Mouse (Mus musculus) stomach, postnatal 0 days (tissue): ENCODE measurements around the gene Ccdc91. TPM values are rescaled to one million over a fixed set of nuclear protein-coding genes. Genes with fewer than 3 reads are reported as not detected.
A peak's percentile ranks its signal among the peaks of the same experiment; 100 is the strongest.

Experiments used
- ATAC-seq: fragments of 200-750 bp; cut with Nextera tagmentation; 2 replicates; pipeline ENCODE4 v1.8.0; 2017; ENCODE audit not compliant: low FRiP score, low TSS enrichment
- DNase-seq: peaks from one replicate; pipeline ENCODE4 v3.0.0-alpha.2; 2016; ENCODE audit warnings: low spot score
- H3K27ac ChIP-seq: fragments of 300-500 bp; sonication (generic); replicated peaks from 2 replicates; pipeline ENCODE4 v1.5.1; 2014; ENCODE audit warnings: mild to moderate bottlenecking, control low read depth
- H3K27me3 ChIP-seq: fragments of 300-500 bp; sonication (generic); 2 replicates; pipeline ENCODE4 v1.6.1; 2014; ENCODE audit warnings: low read length; ENCODE audit not compliant: control insufficient read depth, insufficient read depth
- H3K36me3 ChIP-seq: fragments of 300-500 bp; sonication (generic); 2 replicates; pipeline ENCODE4 v1.6.1; 2014; ENCODE audit warnings: low read length, mixed read lengths; ENCODE audit not compliant: control insufficient read depth, insufficient read depth
- H3K4me1 ChIP-seq: fragments of 300-500 bp; sonication (generic); replicated peaks from 2 replicates; pipeline ENCODE4 v1.6.1; 2014; ENCODE audit warnings: antibody characterized with exemption; ENCODE audit not compliant: control insufficient read depth, insufficient read depth
- H3K4me2 ChIP-seq: fragments of 300-500 bp; sonication (generic); replicated peaks from 2 replicates; pipeline ENCODE4 v1.6.1; 2014; ENCODE audit warnings: low read depth, mild to moderate bottlenecking, control low read depth, moderate library complexity
- H3K4me3 ChIP-seq: fragments of 300-500 bp; sonication (generic); 2 replicates; pipeline ENCODE4 v1.5.1; 2014; ENCODE audit warnings: low read depth, low read length, control low read depth
- H3K9ac ChIP-seq: fragments of 300-500 bp; sonication (generic); 2 replicates; pipeline ENCODE4 v1.6.1; 2014; ENCODE audit warnings: mild to moderate bottlenecking, low read length, control low read depth, mixed read lengths
- H3K9me3 ChIP-seq: fragments of 300-500 bp; sonication (generic); 2 replicates; pipeline ENCODE4 v1.6.1; 2016; ENCODE audit warnings: low read length; ENCODE audit not compliant: control insufficient read depth
- CTCF ChIP-seq: IDR thresholded peaks from 2 replicates; pipeline ENCODE4 v1.5.1; 2016; ENCODE audit warnings: antibody characterized with exemption, low read depth, mild to moderate bottlenecking, moderate library complexity
- EP300 ChIP-seq: optimal IDR thresholded peaks from 2 replicates; pipeline ENCODE3; 2016; ENCODE audit warnings: antibody characterized with exemption
- WGBS: fragments of 180-500 bp; shearing (Covaris S2); extraction: QIAGEN DNeasy Blood & Tissue Kit; methylation state at CpG from one replicate; pipeline ENCODE4 v1.1.7; 2014; 5-methylcytosine and 5-hydroxymethylcytosine counted together
- polyA plus RNA-seq: library from polyadenylated mRNA; unstranded; fragments of >200 nt; fragmentation: Nextera tagmentation; extraction: Ambion mirVana; gene quantifications from 2 replicates; pipeline ENCODE4 v1.2.1, GENCODE M21; 2015

Ccdc91 gene
- polyA plus RNA-seq, 1 experiment from 2014 or later: 16.2 TPM

DNA sequence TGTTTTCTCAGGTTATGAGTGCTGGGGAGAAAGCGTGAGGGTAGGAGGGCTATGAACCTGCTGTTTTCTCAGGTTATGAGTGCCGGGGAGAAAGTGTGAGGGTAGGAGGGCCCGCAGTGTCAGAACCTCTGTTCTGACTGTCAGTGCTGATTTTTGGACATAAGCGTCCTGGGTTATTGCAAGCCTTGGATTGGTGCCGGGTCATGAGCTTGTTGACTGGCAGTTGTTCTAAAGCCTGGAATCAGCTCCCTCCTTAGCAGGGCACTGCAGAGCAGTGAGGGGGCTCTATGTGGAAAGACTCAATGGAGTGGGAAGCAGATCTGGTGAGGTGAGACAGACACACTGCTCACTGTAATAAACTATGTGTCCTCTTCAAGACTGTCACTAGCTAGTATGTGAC lies 5.5 kb downstream of the Ccdc91 start:
- no peaks in the 10 kb centered on the region for H3K36me3 ChIP-seq
- no peaks in the 10 kb centered on the region for H3K9me3 ChIP-seq
- 90% methylated on average over 5 of the region's 5 CpGs for WGBS
- 0 out of 2 replicates have a peak, but pooled peaks cover 2% of the 10 kb centered on the region for H3K4me1 ChIP-seq
- TF ChIP-seq CTCF: no peak
- TF ChIP-seq EP300: no peak
- no peak overlapping the region for H3K9ac ChIP-seq
- H3K4me3 ChIP-seq: no peak overlapping the region
- ATAC-seq (no peak), DNase-seq (no peak)
- no peak overlapping the region for H3K27ac ChIP-seq
- H3K4me2 ChIP-seq: no peak overlapping the region
- H3K27me3 ChIP-seq: no peaks in the 10 kb centered on the region

DNA sequence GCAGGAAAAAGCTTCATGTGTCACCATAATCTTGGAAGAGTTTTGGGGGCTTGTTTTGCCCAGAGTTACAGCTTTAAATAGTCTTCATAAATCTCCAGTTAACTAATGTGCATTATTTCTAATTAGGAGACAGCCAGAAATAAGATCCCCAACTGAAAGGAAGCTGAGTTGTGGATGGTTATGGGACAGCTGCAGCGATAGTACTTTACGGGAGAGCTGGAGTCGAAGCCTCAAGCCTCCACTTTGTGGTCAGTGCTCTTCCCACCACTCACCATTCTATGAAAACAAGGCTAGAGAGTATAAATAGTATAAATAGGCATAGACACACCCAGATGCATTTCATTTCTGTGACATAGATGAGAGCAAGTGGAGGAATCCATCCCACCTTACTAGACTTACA lies 14.5 kb downstream of the Ccdc91 start:
- TF ChIP-seq EP300: no peak
- TF ChIP-seq CTCF: no peak
- 94% methylated on average over 3 of the region's 3 CpGs for WGBS

GRCm38 (mm10) chr6:147492551-147492950 lies 16.9 kb downstream of the Ccdc91 start:
- DNase-seq (no peak), ATAC-seq (no peak)
- H3K9me3 ChIP-seq: no peaks in the 10 kb centered on the region
- no peaks in the 10 kb centered on the region for H3K4me1 ChIP-seq
- WGBS: 85% methylated on average over 4 of the region's 4 CpGs
- no peak overlapping the region for H3K4me2 ChIP-seq
- TF ChIP-seq CTCF (no peak), EP300 (no peak)
- no peaks in the 10 kb centered on the region for H3K36me3 ChIP-seq
- H3K9ac ChIP-seq: no peak overlapping the region
- no peak overlapping the region for H3K4me3 ChIP-seq
- no peaks in the 10 kb centered on the region for H3K27me3 ChIP-seq
- H3K27ac ChIP-seq: no peak overlapping the region

More for the DNA sequence above, 14.5 kb downstream of the Ccdc91 start:
- Histone ChIP-seq H3K4me1 (no peaks in the 10 kb centered on the region), H3K27ac (no peak overlapping the region), H3K9ac (no peak overlapping the region), H3K4me2 (no peak overlapping the region), H3K9me3 (no peaks in the 10 kb centered on the region), H3K4me3 (no peak overlapping the region), H3K36me3 (no peaks in the 10 kb centered on the region), H3K27me3 (no peaks in the 10 kb centered on the region)
- ATAC-seq (no peak), DNase-seq (no peak)

DNA sequence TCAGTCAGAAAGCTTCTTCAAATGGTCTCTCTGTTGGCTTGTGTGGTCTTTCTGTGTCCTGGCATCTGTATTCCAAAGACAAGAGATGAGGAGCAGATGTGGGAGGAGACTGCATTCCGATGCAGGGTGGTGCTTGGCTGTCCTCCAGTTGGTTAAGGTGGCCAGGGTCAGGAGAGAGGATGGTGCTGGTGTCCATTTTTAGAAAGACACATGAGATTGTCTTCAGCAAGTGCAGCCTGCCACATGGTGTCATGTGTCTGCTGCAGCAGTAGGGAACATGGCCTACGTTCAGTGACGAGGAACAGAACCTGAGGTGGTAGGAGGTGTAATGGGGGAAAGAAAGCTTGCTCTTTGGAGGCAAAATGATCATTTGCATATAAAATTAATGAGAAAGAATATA lies 25.8 kb downstream of the Ccdc91 start:
- Histone ChIP-seq H3K36me3 (no peaks in the 10 kb centered on the region), H3K4me2 (no peak overlapping the region), H3K9me3 (no peaks in the 10 kb centered on the region), H3K27ac (no peak overlapping the region), H3K27me3 (no peaks in the 10 kb centered on the region), H3K4me3 (no peak overlapping the region), H3K9ac (no peak overlapping the region), H3K4me1 (no peaks in the 10 kb centered on the region)
- DNase-seq: no peak
- 85% methylated on average over 3 of the region's 3 CpGs for WGBS
- TF ChIP-seq CTCF (no peak), EP300 (no peak)
- no peak for ATAC-seq

- no peaks in the 10 kb centered on the region for H3K36me3 ChIP-seq
- TF ChIP-seq CTCF (no peak), EP300 (no peak)
- H3K27me3 ChIP-seq: no peaks in the 10 kb centered on the region
- H3K9me3 ChIP-seq: no peaks in the 10 kb centered on the region
- no peak overlapping the region for H3K27ac ChIP-seq
- DNase-seq (no peak), ATAC-seq (0 out of 2 replicates have a peak, but pooled peaks have one; percentile 38)
- 35% methylated on average over 9 of the region's 9 CpGs for WGBS
- no peak overlapping the region for H3K4me3 ChIP-seq
- H3K4me1 ChIP-seq: no peaks in the 10 kb centered on the region
- no peak overlapping the region for H3K4me2 ChIP-seq
- H3K9ac ChIP-seq: no peak overlapping the region
Observed at GRCm38 (mm10) chr6:147506074-147506473, 30.4 kb downstream of the Ccdc91 start.

DNA sequence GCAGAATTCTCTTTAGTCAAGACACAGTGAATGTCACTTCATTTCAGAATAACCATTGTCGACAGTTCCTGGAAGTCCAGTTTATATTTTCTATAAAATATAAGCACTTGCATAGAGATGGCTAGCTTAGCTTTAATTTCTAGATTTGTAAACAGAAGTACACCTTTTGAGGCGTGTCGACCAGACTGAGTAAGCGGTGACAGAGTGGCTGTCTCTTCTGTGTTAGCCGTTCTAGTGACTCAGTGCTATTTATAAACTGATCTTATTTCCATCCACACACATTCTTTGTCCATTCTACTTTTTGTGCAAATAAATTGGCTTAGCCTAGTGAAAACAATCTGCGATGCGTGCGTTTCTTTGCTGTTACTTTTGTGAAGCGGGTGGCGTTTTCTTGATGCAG lies 30.9 kb downstream of the Ccdc91 start:
- no peak overlapping the region for H3K27ac ChIP-seq
- ATAC-seq: 0 out of 2 replicates have a peak, but pooled peaks have one; percentile 57
- H3K36me3 ChIP-seq: no peaks in the 10 kb centered on the region
- no peak overlapping the region for H3K4me3 ChIP-seq
- no peak overlapping the region for H3K9ac ChIP-seq
- DNase-seq: no peak
- WGBS: 41% methylated on average over 10 of the region's 10 CpGs
- TF ChIP-seq CTCF: no peak
- no peak for TF ChIP-seq EP300
- H3K4me1 ChIP-seq: no peaks in the 10 kb centered on the region
- H3K27me3 ChIP-seq: no peaks in the 10 kb centered on the region
- H3K9me3 ChIP-seq: no peaks in the 10 kb centered on the region
- H3K4me2 ChIP-seq: peak overlapping the region; percentile 2; the same call in 1 of the 2 replicates
